Mouse (Mus musculus): ENCODE measurements around the gene Ncapd2.

- no peak for TF ChIP-seq MAFK (IDR thresholded peaks at IDR 0.05; ENCODE audit: insufficient read depth, low read depth, low read length)
- TF ChIP-seq ZNF384 (IDR thresholded peaks at IDR 0.05; ENCODE audit: low read depth, low read length): no peak
- TF ChIP-seq ZC3H11A (IDR thresholded peaks at IDR 0.05; ENCODE audit: borderline replicate concordance, low read depth, low read length): no peak
- TF ChIP-seq CHD2 (IDR thresholded peaks at IDR 0.05; ENCODE audit: low read depth, low read length): no peak
Observed at GRCm38 (mm10) chr6:125168086-125168485, 23.4 kb downstream of the Ncapd2 start.

All from ES-E14 (cell line).